Mouse (Mus musculus) ES-CJ7 (cell line): ENCODE data around the gene Perp.

ENCODE experiments used
- DNase-seq: peaks from one replicate; pipeline ENCODE4 v3.0.0; 2011; ENCODE audit warnings: low read depth, low spot score

Gene Perp

GRCm38 (mm10) chr10:18844441-18845286 lies at the start of gene Perp:
Gene Perp (plus strand): TSS chr10:18845020.
- DNase-seq, result peak; percentile 53

GRCm38 (mm10) chr10:18811751-18812150 lies 33.1 kb upstream of the Perp start:
- no peak for DNase-seq

GRCm38 (mm10) chr10:18816560-18816959 lies 28.3 kb upstream of the Perp start:
- DNase-seq, result no peak

GRCm38 (mm10) chr10:18825143-18825542 lies 19.7 kb upstream of the Perp start:
- no peak for DNase-seq

- DNase-seq, result no peak
These were observed 18.7 kb upstream of the Perp start for GRCm38 (mm10) chr10:18826107-18826506.

- no peak for DNase-seq
These were observed 16.9 kb upstream of the Perp start for GRCm38 (mm10) chr10:18827936-18828335.

DNA sequence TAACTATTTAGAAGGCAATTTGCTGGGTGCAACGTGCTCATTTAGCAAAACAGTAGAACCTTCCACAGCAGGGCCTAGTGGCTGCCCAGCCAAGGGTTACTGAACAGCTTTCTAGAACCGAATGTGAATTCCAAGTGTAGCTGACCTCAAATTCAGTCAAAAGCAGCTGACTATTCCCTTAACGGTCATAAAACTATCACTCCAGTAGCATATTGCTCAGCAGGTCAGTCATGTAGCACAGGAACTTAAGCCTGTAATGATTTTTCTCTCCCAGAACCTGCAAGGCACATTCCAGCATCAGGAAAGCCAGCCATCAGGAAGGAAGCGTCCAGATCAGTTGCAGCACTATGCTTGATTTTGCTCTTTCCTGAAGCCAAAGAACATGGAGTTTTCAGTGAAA lies 14.5 kb upstream of the Perp start:
- no peak for DNase-seq

GRCm38 (mm10) chr10:18831823-18832222 lies 13.0 kb upstream of the Perp start:
- DNase-seq, result no peak

DNA sequence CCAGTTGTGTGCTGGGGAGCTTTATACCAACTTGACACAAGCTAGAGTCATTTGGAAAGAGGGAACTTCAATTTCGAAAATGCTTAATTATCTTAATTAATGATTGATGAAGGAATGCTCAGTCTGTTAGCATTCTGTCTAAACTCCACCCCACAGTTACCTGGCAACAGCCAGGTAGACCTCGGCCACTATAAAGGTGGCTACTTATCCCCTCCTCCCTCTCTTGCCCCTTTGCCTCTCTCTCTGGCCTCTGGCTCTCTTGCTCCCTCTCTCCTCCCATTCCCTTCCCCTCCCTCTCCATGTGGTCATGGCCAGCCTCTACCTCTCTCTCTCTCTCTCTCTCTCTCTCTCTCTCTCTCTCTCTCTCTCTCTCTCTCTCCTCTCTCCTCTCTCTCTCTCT lies 10.4 kb upstream of the Perp start:
- DNase-seq, result no peak

- DNase-seq, result peak; percentile 26
These were observed 8.9 kb upstream of the Perp start for GRCm38 (mm10) chr10:18835684-18836479.

- DNase-seq, result no peak
These were observed 5.3 kb upstream of the Perp start for GRCm38 (mm10) chr10:18839530-18839929.

DNA sequence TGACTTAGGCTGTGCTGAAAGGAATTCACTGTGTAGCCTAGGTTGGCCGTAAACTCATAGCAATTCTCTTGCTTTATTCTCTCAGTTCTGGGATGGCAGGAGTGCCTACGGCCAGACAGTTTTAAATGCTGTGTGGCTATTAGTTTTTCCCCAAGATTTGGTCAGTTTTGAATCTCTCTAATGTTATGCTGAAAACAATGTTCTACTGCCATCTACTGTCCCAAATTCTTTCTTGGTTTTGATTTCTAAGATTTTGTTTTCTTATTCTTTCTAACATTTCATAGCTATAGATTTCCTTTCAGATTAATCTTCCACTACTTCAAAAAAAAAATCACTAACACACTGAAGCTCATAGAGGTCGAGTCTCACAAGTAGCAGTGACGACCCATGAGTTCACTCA lies 4.1 kb upstream of the Perp start:
- DNase-seq, result no peak

- no peak for DNase-seq
These were observed 455 bp downstream of the Perp start for GRCm38 (mm10) chr10:18845287-18845662.

DNA sequence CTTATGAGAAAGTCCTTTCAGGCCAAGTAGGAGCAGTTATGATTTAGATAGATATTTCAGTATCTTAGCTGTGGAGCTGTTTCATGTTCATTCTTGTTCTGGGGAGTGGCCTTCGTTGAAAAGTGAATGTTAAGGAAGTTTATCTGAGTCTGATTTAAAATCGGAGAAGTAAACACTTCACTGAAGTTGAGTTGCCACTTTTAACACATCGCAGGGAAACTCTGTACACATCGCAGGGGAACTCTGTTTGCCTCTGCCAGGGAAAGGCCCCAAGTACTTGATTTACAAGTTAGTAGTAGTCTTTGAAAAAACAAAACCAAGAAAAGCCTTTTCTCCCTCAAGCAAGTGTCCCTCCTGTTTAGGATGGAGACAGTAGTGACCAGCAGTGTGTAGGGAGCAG lies 891 bp downstream of the Perp start:
- DNase-seq, result no peak

DNA sequence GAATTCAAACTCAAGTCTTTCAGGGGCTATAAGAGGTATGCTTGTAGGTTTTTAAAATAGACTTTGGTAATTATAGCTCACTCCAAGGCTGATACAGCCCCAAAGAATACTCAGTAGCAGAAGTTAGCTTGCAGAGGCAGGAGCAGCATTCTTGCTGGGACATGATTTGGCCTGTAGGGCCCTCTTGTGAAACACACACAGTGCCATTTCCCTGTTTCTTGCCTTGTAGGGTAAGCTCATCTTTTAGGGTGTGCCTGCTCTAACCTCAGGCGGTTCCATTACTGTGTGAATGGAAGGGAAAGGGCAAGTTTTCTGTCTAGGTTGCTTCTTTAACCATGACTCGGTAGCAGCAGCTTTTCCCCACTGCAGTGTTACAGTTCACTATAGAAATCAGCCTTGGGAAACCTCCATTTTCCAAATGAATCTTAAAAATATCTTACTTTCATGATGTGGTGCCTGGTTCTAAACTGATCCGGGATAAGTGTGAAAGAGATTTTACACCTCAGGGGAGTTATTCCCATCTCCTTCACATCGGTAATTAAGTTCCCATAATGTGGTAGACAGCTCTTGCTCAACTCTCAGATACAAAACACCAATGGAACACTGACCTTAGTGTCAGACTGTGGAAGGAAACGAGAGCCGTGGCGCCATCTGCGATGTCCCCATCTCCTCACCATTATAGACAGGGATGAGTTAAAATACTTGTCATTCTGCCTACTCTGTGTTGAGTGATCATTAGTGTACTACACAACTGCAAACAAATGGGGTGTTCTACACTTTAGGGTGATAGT lies 1.8 kb downstream of the Perp start:
- peak; percentile 17 for DNase-seq

- no peak for DNase-seq
These were observed 5.4 kb downstream of the Perp start for GRCm38 (mm10) chr10:18850177-18850576.

DNA sequence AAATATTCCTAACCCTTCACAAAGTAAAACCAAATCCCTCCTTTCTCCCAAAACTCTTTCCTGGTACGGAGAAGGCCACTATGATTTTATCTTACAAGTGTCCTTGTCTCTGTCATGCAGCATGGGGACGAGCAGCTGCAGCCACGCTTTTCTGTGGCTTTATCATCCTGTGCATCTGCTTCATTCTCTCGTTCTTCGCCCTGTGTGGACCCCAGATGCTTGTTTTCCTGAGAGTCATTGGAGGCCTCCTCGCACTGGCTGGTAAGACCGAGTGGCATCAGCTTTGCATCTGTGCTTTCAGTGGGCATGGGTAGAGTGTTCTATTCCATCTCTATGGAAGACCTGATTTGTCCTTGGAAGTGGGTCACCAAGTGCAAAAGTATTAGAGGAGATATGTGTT lies 8.6 kb downstream of the Perp start:
- DNase-seq, result no peak

DNA sequence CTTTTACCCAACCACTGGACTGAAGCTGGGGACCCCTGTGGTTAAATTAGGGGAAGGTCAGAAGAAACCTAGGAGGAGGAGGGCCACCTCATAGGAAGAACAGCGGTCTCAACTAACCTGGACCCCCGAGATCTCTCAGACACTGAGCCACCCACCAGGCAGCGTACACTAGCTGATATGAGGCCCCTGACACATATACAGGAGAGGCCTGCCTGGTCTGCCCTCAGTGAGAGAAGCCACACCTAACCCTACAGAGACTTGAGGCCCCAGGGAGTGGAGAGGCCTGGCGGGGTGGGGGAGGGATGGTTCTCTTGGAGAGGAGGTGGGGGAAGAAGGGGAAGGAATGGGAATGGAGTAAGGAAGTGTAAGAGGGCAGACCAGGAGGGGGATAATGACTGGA lies 12.4 kb downstream of the Perp start:
- DNase-seq, result no peak

DNA sequence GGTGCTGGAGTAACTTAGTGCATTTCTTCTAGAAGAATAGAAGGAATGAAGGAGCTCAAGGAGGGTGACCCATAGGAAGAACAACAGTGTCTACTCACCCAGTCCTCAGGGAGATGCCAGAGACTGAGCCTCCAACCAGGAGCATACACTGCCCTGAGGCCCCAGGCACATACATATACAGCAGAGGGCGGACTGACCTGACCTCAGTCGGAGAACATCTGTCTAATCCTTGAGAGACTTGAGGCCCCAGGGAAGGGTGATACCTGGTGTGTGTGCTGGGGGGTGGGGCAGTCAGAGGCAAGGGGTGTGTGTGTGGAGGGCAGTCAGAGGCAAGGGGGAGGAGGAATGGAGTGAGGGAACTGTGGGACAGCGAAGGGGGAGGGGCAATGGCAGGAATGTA lies 14.8 kb downstream of the Perp start:
- DNase-seq, result no peak

DNA sequence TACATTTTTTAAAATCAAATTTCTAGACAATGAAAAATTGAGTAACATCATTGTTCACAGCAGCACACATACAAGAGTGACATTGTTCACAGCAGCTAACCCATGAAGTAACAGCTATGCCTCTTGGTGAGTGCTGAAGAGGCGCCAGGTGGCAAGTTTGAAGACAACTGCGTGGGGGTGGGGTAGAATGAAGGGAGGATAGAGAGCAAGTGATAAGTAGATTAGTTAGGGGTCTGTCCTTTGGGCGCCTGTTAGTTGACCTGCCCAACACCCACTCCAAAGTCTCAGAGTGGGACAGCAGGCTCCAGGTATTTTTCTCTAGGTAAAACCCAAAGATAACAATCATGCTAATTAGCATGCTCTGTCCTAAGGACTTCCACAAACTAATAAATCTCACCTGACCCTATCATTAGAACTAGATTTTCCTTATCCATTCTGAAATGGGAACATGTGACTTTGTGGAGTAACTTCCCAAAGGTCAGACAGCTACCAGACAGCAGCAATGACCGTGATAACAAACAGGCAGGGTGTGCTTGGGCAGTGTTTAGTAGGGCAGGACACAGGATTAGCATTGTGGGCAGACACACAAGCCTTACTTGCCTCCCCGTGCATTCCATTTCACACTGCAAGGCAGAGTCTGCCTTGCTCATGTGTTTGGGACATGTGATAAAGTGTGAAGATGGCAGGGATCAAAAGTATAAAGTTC lies 15.5 kb downstream of the Perp start:
- DNase-seq, result no peak

GRCm38 (mm10) chr10:18860831-18861230 lies 16.0 kb downstream of the Perp start:
- DNase-seq, result no peak

- DNase-seq, result no peak
These were observed 16.6 kb downstream of the Perp start for GRCm38 (mm10) chr10:18861418-18861817.
